Mouse (Mus musculus): Measurements from ENCODE around the gene Aldh1a2. TPM values are rescaled to one million over a fixed set of nuclear protein-coding genes. Genes with fewer than 3 reads are reported as not detected.

Aldh1a2 gene
- polyA plus RNA-seq (2012; ENCODE audit: insufficient read depth, low replicate concordance): not detected in 2 replicates

DNA sequence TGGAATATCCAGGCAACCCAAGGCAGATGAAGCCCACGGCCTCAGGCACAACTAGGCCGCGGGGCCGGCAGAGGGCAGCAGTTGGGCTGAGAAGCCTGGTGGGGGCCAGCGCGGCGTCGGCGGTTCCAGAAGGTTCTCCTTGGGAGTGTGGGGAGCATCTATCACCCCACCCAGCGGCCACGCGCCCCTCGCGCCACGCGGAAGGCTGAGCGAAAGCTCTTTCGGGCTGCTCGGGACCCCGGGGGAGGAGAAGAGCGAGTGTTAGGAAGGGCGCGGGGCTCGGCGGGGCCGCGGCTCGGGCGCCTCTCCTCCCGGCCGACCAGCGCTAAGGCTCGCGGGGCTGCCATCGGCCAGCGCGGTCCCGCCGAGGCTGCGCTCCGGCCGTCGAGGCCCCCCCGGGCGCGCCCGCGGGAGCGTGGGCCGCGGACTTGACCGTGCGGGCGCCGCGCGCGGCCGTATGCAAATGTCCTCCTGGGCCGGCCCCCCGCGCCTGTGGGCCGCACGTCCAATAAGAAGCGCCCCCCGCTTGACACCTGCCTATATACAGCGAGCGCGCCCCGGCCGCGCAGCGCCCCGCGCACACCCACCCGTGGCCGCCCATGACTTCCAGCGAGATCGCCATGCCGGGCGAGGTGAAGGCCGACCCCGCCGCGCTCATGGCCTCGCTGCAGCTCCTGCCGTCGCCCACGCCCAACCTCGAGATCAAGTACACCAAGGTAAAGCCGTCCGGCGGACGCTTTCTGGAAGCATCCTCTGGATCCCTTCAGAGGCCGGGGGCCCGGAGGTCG, at the start of gene Aldh1a2:
Gene Aldh1a2 (plus strand): TSS at position 542 of the 788 bp plus-strand sequence.
- H3K4me1 ChIP-seq: peaks cover 17% of the 10 kb centered on the region
- no peak for TF ChIP-seq GATA1 (IDR thresholded peaks at IDR 0.05; ENCODE audit: borderline replicate concordance, low read length)
- no peak for TF ChIP-seq FLI1 (IDR thresholded peaks at IDR 0.05; ENCODE audit: low read length)
- 0 out of 2 replicates have a peak, but pooled peaks cover 4% of the 10 kb centered on the region for H3K9me3 ChIP-seq
- no peaks in the 10 kb centered on the region for H3K36me3 ChIP-seq (replicated peaks; ENCODE audit: low read length)
- peaks cover 77% of the 10 kb centered on the region for H3K27me3 ChIP-seq (replicated peaks)
- H3K4me3 ChIP-seq (replicated peaks): peak within 1 kb of the TSS; percentile 90

- Histone ChIP-seq H3K4me3 (replicated peaks) (peak overlapping the region; percentile 54), H3K27me3 (replicated peaks) (no peaks in the 10 kb centered on the region), H3K4me1 (peaks cover 68% of the 10 kb centered on the region)
Measured at GRCm38 (mm10) chr9:71166019-71166705, 49.4 kb upstream of the Aldh1a2 start.

DNA sequence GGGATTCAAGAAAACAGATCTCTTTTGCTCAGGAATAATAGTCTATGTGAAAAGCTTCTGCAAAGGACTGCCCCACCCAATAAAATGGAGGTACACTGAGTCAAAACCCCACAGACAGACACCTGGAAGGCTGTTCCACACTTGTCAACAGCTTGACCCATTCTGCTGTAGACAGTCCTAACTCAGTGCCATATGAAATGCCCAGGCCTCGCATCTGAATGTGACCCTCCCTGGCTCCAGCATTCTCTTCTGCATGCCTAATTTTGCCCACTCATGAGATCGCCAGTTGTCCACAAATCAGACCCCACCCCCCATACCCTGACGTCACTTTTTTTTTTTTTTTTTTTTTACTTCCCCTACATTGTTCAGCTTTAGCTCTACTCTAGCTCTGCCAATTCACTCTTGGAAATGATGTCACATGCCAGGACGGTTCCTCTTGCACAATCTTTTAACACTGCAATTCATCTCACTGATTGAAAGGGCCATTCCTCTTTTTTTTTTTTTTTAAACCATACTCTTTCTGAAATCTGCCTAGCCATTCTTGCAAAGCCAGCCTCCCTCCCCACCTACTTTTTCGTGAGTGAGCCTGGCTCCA, 48.6 kb upstream of the Aldh1a2 start:
- TF ChIP-seq GATA1 (IDR thresholded peaks at IDR 0.05; ENCODE audit: borderline replicate concordance, low read length): no peak
- no peak for TF ChIP-seq FLI1 (IDR thresholded peaks at IDR 0.05; ENCODE audit: low read length)
- no peaks in the 10 kb centered on the region for H3K27me3 ChIP-seq (replicated peaks)
- no peaks in the 10 kb centered on the region for H3K36me3 ChIP-seq (replicated peaks; ENCODE audit: low read length)
- peak overlapping the region; percentile 46 for H3K4me3 ChIP-seq (replicated peaks)
- no peaks in the 10 kb centered on the region for H3K9me3 ChIP-seq
- H3K4me1 ChIP-seq: peaks cover 65% of the 10 kb centered on the region

More at GRCm38 (mm10) chr9:71166019-71166705, 49.4 kb upstream of the Aldh1a2 start:
- TF ChIP-seq GATA1 (IDR thresholded peaks at IDR 0.05; ENCODE audit: borderline replicate concordance, low read length) (no peak; the same call in 2 of the 3 replicates), FLI1 (IDR thresholded peaks at IDR 0.05; ENCODE audit: low read length) (no peak)
- H3K36me3 ChIP-seq (replicated peaks; ENCODE audit: low read length): no peaks in the 10 kb centered on the region
- H3K9me3 ChIP-seq: no peaks in the 10 kb centered on the region

DNA sequence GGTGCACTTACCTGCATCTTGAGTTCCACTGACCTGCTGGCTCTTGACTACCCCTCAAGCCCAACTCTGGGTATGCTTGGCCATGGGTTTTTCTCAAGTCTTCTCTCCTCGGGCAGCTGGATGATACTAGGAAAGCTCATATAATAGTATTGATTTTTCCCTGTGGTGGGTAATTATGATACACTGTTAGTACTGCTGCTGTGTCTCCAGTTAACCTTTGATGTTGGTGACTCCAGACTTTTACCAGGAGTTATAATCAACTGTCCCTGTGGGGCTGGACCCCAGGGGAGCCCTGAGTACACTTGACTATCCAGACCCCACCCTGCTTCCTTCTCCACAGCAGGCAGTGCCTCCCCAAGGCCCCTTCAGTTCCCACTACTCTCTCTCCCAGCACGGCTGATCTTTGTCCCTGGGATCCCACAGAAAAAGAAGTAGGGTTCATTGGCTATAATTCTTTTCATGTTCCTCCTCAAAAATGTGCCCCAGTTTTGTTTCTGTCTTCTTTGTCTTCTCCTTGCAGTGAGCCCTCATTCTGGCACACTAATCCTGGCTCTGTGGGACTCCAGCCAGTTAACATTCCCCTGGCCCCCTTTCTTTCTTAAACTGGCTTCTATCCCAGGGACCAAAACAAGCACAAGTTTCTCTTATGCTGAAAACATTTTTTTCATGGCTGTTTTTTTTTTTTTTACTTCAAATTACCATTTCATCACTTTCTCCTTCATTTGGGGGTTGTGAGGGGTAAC, 47.9 kb upstream of the Aldh1a2 start:
- no peak overlapping the region for H3K4me3 ChIP-seq (replicated peaks)
- peaks cover 58% of the 10 kb centered on the region for H3K4me1 ChIP-seq
- H3K9me3 ChIP-seq: no peaks in the 10 kb centered on the region
- TF ChIP-seq FLI1 (IDR thresholded peaks at IDR 0.05; ENCODE audit: low read length) (no peak), GATA1 (IDR thresholded peaks at IDR 0.05; ENCODE audit: borderline replicate concordance, low read length) (no peak)
- no peaks in the 10 kb centered on the region for H3K36me3 ChIP-seq (replicated peaks; ENCODE audit: low read length)
- no peaks in the 10 kb centered on the region for H3K27me3 ChIP-seq (replicated peaks)

- Histone ChIP-seq H3K4me3 (replicated peaks) (no peak within 1 kb of the TSS), H3K4me1 (peaks cover 49% of the 10 kb centered on the region), H3K9me3 (no peaks in the 10 kb centered on the region), H3K27me3 (replicated peaks) (no peaks in the 10 kb centered on the region), H3K36me3 (replicated peaks; ENCODE audit: low read length) (no peaks in the 10 kb centered on the region)
- TF ChIP-seq FLI1 (IDR thresholded peaks at IDR 0.05; ENCODE audit: low read length) (no peak), GATA1 (IDR thresholded peaks at IDR 0.05; ENCODE audit: borderline replicate concordance, low read length) (no peak)
Measured at GRCm38 (mm10) chr9:71168511-71168910, 47.1 kb upstream of the Aldh1a2 start, which contains the start of gene Aqp9. Gene Aqp9 (minus strand): TSS chr9:71168682.

DNA sequence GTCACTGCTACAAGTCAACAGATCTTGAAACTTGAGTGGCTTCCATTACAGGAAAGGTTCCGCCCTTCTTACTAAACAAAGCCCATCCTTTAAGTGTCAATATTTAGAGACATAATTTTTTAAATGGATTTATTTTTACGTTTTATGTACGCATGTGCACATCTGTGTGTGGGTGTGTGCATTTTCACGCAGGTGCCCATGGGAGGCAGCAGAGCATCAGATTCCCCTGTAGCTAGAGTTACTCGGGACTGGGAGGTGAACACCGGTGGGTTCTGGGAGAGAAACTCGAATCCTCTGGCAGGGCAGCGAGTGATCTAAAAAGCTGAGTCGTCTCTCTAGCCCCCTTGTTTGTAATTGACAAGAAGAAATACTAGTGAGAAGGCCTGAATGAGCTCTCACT, 42.1 kb upstream of the Aldh1a2 start:
- no peak for TF ChIP-seq FLI1 (IDR thresholded peaks at IDR 0.05; ENCODE audit: low read length)
- TF ChIP-seq GATA1 (IDR thresholded peaks at IDR 0.05; ENCODE audit: borderline replicate concordance, low read length): no peak
- H3K4me1 ChIP-seq: peaks cover 5% of the 10 kb centered on the region
- H3K36me3 ChIP-seq (replicated peaks; ENCODE audit: low read length): no peaks in the 10 kb centered on the region
- H3K27me3 ChIP-seq (replicated peaks): no peaks in the 10 kb centered on the region
- no peak overlapping the region for H3K4me3 ChIP-seq (replicated peaks)
- no peaks in the 10 kb centered on the region for H3K9me3 ChIP-seq

DNA sequence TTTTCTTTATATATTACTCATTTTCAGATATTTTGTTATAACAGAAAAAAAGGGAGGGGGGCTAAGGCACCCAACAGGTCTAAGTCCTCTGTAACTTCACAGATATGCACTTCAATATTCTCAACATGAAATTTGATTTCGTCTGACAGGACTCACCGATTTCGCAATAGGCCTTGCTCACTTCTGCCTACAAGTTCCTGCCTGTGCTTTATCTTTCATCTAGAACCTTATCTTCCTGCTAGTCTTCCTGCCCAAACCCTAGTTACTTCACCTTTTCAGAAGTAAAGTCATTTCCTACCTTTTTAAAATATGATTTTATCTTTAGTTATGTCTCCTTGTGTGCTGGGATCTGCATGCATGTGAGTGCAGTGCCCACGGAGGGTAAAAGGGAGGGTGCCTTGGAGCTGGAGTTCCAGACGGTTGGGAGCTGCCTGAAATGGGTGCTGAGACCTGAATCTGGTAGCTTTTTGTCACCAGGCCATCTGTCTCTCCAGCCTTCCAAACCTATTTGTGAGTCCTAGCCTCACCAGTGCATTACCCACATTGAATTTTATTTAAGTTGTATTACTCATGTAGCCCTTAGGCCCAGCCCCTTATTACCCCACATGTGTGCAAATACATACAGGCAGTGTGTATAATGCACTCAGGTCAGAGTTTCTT, 41.1 kb upstream of the Aldh1a2 start:
- no peaks in the 10 kb centered on the region for H3K36me3 ChIP-seq (replicated peaks; ENCODE audit: low read length)
- TF ChIP-seq FLI1 (IDR thresholded peaks at IDR 0.05; ENCODE audit: low read length) (no peak), GATA1 (IDR thresholded peaks at IDR 0.05; ENCODE audit: borderline replicate concordance, low read length) (no peak)
- H3K9me3 ChIP-seq: no peaks in the 10 kb centered on the region
- H3K27me3 ChIP-seq (replicated peaks): no peaks in the 10 kb centered on the region
- no peaks in the 10 kb centered on the region for H3K4me1 ChIP-seq
- no peak overlapping the region for H3K4me3 ChIP-seq (replicated peaks)

GRCm38 (mm10) chr9:71175686-71176085, 39.9 kb upstream of the Aldh1a2 start:
- H3K4me1 ChIP-seq: no peaks in the 10 kb centered on the region; the same call in 1 of the 2 replicates
- H3K9me3 ChIP-seq: no peaks in the 10 kb centered on the region
- no peaks in the 10 kb centered on the region for H3K27me3 ChIP-seq (replicated peaks)
- no peak overlapping the region for H3K4me3 ChIP-seq (replicated peaks)
- TF ChIP-seq GATA1 (IDR thresholded peaks at IDR 0.05; ENCODE audit: borderline replicate concordance, low read length) (no peak), FLI1 (IDR thresholded peaks at IDR 0.05; ENCODE audit: low read length) (no peak)
- no peaks in the 10 kb centered on the region for H3K36me3 ChIP-seq (replicated peaks; ENCODE audit: low read length)
